Mouse (Mus musculus) bone marrow macrophage, adult 2 months (primary cell): ENCODE results near the gene Fsd1.

Source experiments
- CTCF ChIP-seq: IDR thresholded peaks from 2 replicates; pipeline ENCODE4 v1.5.1; 2012; ENCODE audit warnings: low read depth, mild to moderate bottlenecking, low read length, moderate library complexity
- POLR2A ChIP-seq: IDR thresholded peaks from 2 replicates; pipeline ENCODE4 v1.6.1; 2012; ENCODE audit warnings: mild to moderate bottlenecking, low read depth, low read length, borderline replicate concordance

- TF ChIP-seq POLR2A (no peak), CTCF (no peak)
Measured at GRCm38 (mm10) chr17:56027801-56028441, 41.6 kb downstream of the Fsd1 start.
